Mouse (Mus musculus) retina, embryonic 14.5 days (tissue): Measurements from ENCODE around the gene Xpnpep1.

Source experiments
- DNase-seq: peaks from one replicate; pipeline ENCODE4 v3.0.0-alpha.2; 2015; ENCODE audit warnings: low spot score

Xpnpep1 gene

DNA sequence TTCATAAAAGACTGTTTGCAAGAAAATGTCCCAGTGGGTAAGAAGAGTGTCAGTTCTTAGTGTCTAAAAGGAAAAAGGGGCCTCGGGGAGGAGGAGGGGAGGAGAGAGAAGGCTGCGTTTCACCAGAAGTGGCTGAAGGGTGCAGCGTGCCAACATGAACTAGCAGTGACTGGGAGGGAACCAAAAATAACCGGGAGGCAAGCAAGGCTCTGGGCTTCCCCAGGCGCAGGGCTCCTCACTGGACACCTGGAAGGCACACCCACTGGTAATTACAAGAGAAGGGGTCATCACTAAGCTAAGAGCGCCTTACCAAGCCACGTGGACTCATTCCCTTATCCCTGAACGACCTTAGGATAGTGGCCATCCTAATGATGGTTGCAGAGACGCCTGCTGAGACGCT, 48.1 kb downstream of the Xpnpep1 start:
- DNase-seq, result no peak

DNA sequence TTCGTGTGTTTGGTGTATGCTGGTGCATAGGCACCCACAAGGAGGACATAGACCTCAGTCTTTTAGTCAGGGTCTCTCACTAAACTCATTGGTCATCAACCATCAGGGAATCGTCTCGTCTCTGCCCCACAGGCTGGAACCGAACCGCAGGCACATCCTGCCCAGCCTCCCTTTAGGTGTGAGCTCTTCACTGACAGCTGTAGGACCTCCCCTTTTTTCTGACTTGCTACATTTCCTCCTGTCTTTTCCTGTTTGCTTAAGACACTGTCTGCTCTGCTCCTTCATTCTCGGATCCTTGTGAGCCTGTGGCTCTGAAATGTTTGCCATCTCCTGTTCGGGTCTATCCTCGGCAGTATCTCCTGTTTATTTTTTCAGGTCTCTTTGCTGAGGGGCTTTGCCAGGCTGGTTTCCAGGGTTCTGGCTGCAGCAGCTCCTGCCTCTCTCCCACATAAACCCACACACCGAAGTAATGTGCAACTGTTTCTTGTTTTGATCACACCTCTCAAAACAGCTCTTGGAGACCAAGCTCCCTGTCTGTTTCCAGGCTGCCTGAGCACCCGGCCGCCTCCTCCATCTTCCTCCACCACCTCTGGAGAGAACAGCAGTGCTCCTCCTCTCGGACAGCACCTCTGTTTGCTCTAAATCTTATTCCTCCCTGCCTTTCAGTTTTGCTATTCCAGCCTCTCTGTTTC, 60.8 kb downstream of the Xpnpep1 start:
- DNase-seq, result no peak

- DNase-seq, result peak; percentile 87
Measured at GRCm38 (mm10) chr19:52975564-52976185, 64.3 kb downstream of the Xpnpep1 start.

GRCm38 (mm10) chr19:52966339-52966738, 73.7 kb downstream of the Xpnpep1 start:
- DNase-seq, result no peak

- no peak for DNase-seq
Measured at GRCm38 (mm10) chr19:52962745-52963144, 77.3 kb downstream of the Xpnpep1 start.

GRCm38 (mm10) chr19:52922678-52923495, 117.1 kb downstream of the Xpnpep1 start:
- DNase-seq, result peak; percentile 78

- DNase-seq, result no peak
Measured at GRCm38 (mm10) chr19:52904182-52904581, 135.8 kb downstream of the Xpnpep1 start.

- no peak for DNase-seq
Measured at GRCm38 (mm10) chr19:52891807-52892442, 148.1 kb downstream of the Xpnpep1 start.
